Mouse (Mus musculus): ENCODE measurements around the gene Ager. TPM values are rescaled to one million over a fixed set of nuclear protein-coding genes. Genes with fewer than 3 reads are reported as not detected.

The Ager gene
- polyA plus RNA-seq, 1 experiment from 2014 or later = 3.6 TPM

- Histone ChIP-seq H3K4me1 (peaks cover 75% of the 10 kb centered on the region), H3K9me3 (replicated peaks) (no peaks in the 10 kb centered on the region), H3K4me3 (peak overlapping the region; percentile 95), H3K36me3 (no peaks in the 10 kb centered on the region), H3K27me3 (ENCODE audit: low read depth, poor library complexity, severe bottlenecking) (no peaks in the 10 kb centered on the region), H3K27ac (peak overlapping the region; percentile 100)
- peak; percentile 93 for DNase-seq (ENCODE audit: low spot score)
- WGBS = under 1% methylated on average over 38 of the region's 38 CpGs
Measured at GRCm38 (mm10) chr17:34586796-34587422, 10.8 kb upstream of the Ager start.

- Histone ChIP-seq H3K36me3 (no peaks in the 10 kb centered on the region), H3K4me3 (peak overlapping the region; percentile 95), H3K27ac (peak overlapping the region; percentile 100), H3K9me3 (replicated peaks) (no peaks in the 10 kb centered on the region), H3K27me3 (ENCODE audit: low read depth, poor library complexity, severe bottlenecking) (no peaks in the 10 kb centered on the region), H3K4me1 (peaks cover 79% of the 10 kb centered on the region)
- under 1% methylated on average over 50 of the region's 50 CpGs for WGBS
- DNase-seq (ENCODE audit: low spot score) = peak; percentile 97
Measured at GRCm38 (mm10) chr17:34587423-34587811, 10.2 kb upstream of the Ager start.

GRCm38 (mm10) chr17:34587814-34588213, 9.8 kb upstream of the Ager start:
- peaks cover 80% of the 10 kb centered on the region for H3K4me1 ChIP-seq
- H3K4me3 ChIP-seq = peak overlapping the region; percentile 95
- H3K36me3 ChIP-seq = no peaks in the 10 kb centered on the region
- no peaks in the 10 kb centered on the region for H3K9me3 ChIP-seq (replicated peaks)
- DNase-seq (ENCODE audit: low spot score) = no peak
- peak overlapping the region; percentile 100 for H3K27ac ChIP-seq
- 4% methylated on average over 19 of the region's 19 CpGs for WGBS
- no peaks in the 10 kb centered on the region for H3K27me3 ChIP-seq (ENCODE audit: low read depth, poor library complexity, severe bottlenecking)

DNA sequence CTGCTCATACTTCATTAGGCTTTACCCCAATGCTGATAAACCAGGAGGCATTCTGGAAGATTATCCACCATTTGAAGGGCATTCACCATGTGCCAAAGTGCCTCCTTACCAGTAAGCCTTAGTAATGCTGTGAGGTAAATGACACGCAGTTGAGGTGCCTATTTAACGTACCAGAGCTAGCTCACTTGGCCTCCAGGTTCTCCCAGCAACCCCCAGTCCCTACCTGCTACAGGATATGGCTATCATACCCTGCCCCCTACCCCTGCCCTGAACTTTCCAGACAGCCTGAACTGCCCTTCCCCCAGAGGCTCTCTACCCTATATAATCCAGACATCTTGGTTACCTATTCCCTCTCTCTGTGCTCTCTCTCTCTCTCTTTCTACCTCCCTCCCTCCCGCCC, 8.9 kb upstream of the Ager start:
- Histone ChIP-seq H3K9me3 (replicated peaks) (no peaks in the 10 kb centered on the region), H3K27ac (peak overlapping the region; percentile 100), H3K4me3 (peak overlapping the region; percentile 95), H3K36me3 (no peaks in the 10 kb centered on the region), H3K27me3 (ENCODE audit: low read depth, poor library complexity, severe bottlenecking) (no peaks in the 10 kb centered on the region), H3K4me1 (peaks cover 84% of the 10 kb centered on the region)
- WGBS = 69% methylated on average over 3 of the region's 3 CpGs
- no peak for DNase-seq (ENCODE audit: low spot score)

DNA sequence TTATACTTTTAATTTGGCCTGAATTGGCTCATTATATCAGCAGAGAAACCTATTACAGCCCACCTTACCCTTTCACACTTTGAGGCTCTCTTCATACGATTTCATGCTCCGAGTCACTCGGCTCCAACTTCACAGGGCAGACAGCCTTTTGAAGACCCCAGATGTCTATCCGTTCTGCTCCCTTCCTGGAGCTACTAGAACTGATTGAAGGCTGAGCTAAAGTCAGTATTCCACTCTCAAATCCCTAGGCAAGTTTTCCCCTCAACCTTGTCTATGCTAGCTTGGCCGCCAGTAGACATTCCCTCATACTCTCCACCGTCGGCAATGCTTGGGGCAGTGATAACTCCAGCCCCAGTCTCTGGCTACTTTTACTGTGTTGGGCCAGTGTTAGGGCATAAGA, 8.5 kb upstream of the Ager start:
- Histone ChIP-seq H3K27ac (peak overlapping the region; percentile 100), H3K36me3 (peaks cover 4% of the 10 kb centered on the region), H3K27me3 (ENCODE audit: low read depth, poor library complexity, severe bottlenecking) (no peaks in the 10 kb centered on the region), H3K9me3 (replicated peaks) (no peaks in the 10 kb centered on the region), H3K4me1 (peaks cover 88% of the 10 kb centered on the region), H3K4me3 (peak overlapping the region; percentile 95)
- DNase-seq (ENCODE audit: low spot score) = no peak
- 53% methylated on average over 7 of the region's 7 CpGs for WGBS

GRCm38 (mm10) chr17:34589681-34590101, 8.0 kb upstream of the Ager start, which contains the start of gene Gpsm3:
Gene Gpsm3 (plus strand): TSS chr17:34589806.
- DNase-seq (ENCODE audit: low spot score) = no peak
- WGBS = 13% methylated on average over 7 of the region's 7 CpGs
- Histone ChIP-seq H3K4me3 (peak within 1 kb of the TSS; percentile 95), H3K27me3 (ENCODE audit: low read depth, poor library complexity, severe bottlenecking) (no peaks in the 10 kb centered on the region), H3K36me3 (peaks cover 9% of the 10 kb centered on the region), H3K4me1 (peaks cover 90% of the 10 kb centered on the region), H3K9me3 (replicated peaks) (no peaks in the 10 kb centered on the region), H3K27ac (peak within 1 kb of the TSS; percentile 100)

- peaks cover 93% of the 10 kb centered on the region for H3K4me1 ChIP-seq
- H3K27ac ChIP-seq = peak overlapping the region; percentile 100
- DNase-seq (ENCODE audit: low spot score) = no peak
- H3K4me3 ChIP-seq = peak overlapping the region; percentile 95
- no peaks in the 10 kb centered on the region for H3K9me3 ChIP-seq (replicated peaks)
- H3K27me3 ChIP-seq (ENCODE audit: low read depth, poor library complexity, severe bottlenecking) = no peaks in the 10 kb centered on the region
- 72% methylated on average over 15 of the region's 15 CpGs for WGBS
- H3K36me3 ChIP-seq = peaks cover 15% of the 10 kb centered on the region
Measured at GRCm38 (mm10) chr17:34590154-34590987, 7.3 kb upstream of the Ager start.

GRCm38 (mm10) chr17:34591029-34591993, 6.4 kb upstream of the Ager start, which contains the start of gene Pbx2:
Gene Pbx2 (plus strand): TSS chr17:34591266.
- Histone ChIP-seq H3K27me3 (ENCODE audit: low read depth, poor library complexity, severe bottlenecking) (no peaks in the 10 kb centered on the region), H3K4me3 (peak within 1 kb of the TSS; percentile 95), H3K4me1 (peaks cover 93% of the 10 kb centered on the region), H3K9me3 (replicated peaks) (no peaks in the 10 kb centered on the region), H3K36me3 (peaks cover 25% of the 10 kb centered on the region), H3K27ac (peak within 1 kb of the TSS; percentile 100)
- no peak for DNase-seq (ENCODE audit: low spot score)
- 4% methylated on average over 21 of the region's 21 CpGs for WGBS

GRCm38 (mm10) chr17:34591994-34592375, 5.7 kb upstream of the Ager start:
- Histone ChIP-seq H3K27me3 (ENCODE audit: low read depth, poor library complexity, severe bottlenecking) (no peaks in the 10 kb centered on the region), H3K4me3 (peak overlapping the region; percentile 95), H3K36me3 (peaks cover 29% of the 10 kb centered on the region), H3K27ac (peak overlapping the region; percentile 100), H3K9me3 (replicated peaks) (no peaks in the 10 kb centered on the region), H3K4me1 (peaks cover 87% of the 10 kb centered on the region)
- DNase-seq (ENCODE audit: low spot score) = peak; percentile 95
- under 1% methylated on average over 35 of the region's 35 CpGs for WGBS

GRCm38 (mm10) chr17:34592581-34593549, 4.8 kb upstream of the Ager start:
- no peaks in the 10 kb centered on the region for H3K27me3 ChIP-seq (ENCODE audit: low read depth, poor library complexity, severe bottlenecking)
- H3K4me1 ChIP-seq = peaks cover 85% of the 10 kb centered on the region
- H3K4me3 ChIP-seq = peak overlapping the region; percentile 95
- peaks cover 29% of the 10 kb centered on the region for H3K36me3 ChIP-seq
- peak overlapping the region; percentile 100 for H3K27ac ChIP-seq
- 2% methylated on average over 32 of the region's 32 CpGs for WGBS
- no peaks in the 10 kb centered on the region for H3K9me3 ChIP-seq (replicated peaks)
- peak; percentile 60 for DNase-seq (ENCODE audit: low spot score)

DNA sequence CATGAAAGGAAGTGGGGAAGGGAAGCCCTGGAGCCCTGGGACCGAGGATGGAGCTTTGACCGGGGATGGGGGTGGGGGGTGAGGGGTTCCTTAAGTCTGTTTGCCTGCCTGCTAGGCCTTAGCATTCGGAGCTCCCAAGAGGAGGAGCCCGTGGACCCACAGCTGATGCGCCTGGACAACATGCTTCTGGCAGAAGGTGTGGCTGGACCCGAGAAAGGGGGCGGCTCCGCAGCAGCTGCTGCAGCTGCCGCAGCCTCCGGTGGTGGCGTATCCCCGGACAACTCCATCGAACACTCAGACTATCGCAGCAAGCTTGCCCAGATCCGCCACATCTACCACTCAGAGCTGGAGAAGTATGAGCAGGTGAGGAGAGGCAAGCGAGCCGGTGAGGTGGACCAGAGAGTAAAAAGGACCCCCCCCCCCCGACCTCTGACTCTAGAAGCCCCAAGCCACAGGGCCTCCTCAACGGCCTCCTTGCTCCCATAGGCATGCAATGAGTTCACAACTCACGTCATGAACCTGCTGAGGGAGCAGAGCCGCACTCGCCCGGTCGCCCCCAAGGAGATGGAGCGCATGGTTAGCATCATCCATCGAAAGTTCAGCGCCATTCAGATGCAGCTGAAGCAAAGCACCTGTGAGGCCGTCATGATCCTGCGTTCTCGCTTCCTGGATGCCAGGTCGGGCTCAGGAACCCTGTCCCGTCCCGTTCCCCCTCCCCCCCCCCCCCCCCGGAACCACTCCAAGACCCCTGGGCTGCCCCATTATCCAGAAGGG, 3.7 kb upstream of the Ager start:
- peak overlapping the region; percentile 100; the same call in 1 of the 2 replicates for H3K27ac ChIP-seq
- H3K9me3 ChIP-seq (replicated peaks) = no peaks in the 10 kb centered on the region
- DNase-seq (ENCODE audit: low spot score) = no peak
- peaks cover 29% of the 10 kb centered on the region for H3K36me3 ChIP-seq
- H3K4me1 ChIP-seq = peaks cover 81% of the 10 kb centered on the region
- WGBS = 55% methylated on average over 34 of the region's 34 CpGs
- H3K27me3 ChIP-seq (ENCODE audit: low read depth, poor library complexity, severe bottlenecking) = no peaks in the 10 kb centered on the region
- peak overlapping the region; percentile 95 for H3K4me3 ChIP-seq

Data from limb, embryonic 10.5 days (tissue).